Mouse (Mus musculus): Measurements from ENCODE around the gene Ttc28.
"Not testable (repeated sequence)": the region's sequence is repeated elsewhere in the genome, so short reads cannot be mapped to it uniquely, and the experiment has no call there.

Gene Ttc28

DNA sequence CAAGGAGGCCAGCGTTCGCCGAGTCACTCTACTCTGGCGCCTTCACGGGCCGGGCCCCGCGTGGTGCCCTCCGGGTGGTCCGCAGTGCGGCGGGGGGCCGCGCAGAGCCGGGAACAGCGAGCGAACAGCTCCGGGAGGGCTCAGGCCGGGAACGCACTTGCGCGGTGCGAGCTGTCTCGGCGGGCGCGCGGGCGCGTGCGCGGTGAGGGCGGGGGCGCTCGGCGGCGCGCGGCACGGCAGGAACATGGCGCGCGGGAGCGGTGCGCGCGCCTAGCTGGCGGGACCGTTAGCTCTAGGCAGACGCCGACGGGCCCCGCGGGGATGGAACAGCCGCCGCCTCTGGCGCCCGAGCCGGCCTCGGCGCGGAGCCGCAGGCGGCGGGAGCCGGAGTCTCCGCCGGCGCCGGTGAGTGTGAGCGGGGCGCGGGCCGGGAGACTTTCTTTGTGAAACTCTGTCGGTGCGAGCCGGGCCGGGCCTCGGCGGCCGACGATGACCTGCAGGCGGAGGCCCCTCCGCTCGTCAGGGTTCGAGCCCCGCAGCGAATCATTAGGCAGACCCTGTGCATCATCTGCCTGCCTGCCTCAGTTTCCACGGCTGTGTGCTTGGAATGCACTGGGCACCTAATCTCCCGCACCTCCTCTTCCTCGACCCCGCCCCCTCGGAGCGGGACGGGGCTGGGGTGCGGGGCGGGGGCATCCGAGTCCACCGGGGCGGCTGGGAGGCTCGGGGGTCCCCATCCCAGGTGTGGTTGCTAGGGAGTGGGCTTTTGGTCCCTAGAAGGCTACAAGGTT lies at the start of gene Ttc28:
Gene Ttc28 (plus strand): TSS at position 220 of the 791 bp plus-strand sequence.
- DNase-seq (ENCODE audit: low spot score in 2 of 2) = peak; percentile 34 to 66

DNA sequence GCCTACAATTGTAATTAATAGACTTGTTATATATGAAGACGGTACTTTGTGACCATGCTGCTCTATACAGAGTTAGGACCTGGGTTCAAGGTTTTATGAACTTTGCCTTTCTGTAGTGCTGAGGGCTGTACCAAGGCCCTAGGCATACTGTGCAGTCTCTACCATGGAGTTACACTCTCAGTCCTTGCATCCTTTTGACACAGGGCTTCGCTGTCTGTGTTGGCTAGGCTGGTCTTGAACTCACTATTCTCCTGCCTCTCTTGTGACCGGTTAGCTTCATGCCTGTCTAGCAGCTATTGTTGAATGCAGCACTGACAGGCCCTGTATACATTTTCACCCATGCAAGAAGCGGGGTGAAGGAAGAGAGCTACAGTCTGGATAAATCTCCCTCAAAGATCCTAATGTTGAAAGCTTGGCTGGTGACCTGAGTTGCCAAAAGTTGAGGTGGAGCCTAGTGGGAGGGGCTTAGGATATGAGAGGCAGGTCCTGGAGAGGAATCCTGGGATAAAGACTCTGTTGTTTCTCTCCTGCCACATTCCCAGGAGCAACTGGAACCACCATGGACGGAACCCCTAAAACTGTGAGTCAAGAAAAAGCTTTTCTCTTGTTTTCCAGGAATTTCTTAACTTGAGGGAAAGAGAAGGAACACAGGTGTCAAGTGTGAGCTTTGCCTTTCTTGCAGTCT lies 48.4 kb upstream of the Ttc28 start:
- DNase-seq (ENCODE audit: low spot score in 2 of 2) = no peak

DNA sequence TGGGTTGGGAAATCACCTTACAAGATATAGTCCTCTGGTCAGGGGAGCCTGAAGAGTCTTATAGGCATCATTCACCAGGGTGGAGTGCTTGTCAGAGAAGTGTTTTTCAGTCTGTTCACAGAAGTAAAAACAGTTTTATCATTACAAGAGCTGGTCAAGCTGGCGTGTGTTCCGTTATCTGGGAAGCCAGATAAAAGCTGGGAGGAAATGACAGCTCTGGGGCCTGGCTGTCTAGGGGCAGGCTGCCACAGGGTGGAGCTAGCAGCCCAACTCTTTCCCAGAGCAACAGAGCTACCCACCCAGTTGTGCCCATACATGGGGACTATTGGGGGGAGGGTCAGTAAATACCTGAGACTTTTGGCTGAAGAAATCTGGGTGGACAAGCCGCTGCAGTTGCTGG lies 43.6 kb upstream of the Ttc28 start:
- DNase-seq (ENCODE audit: low spot score in 2 of 2) = peak in 1 of 2 experiments; percentile 11

DNA sequence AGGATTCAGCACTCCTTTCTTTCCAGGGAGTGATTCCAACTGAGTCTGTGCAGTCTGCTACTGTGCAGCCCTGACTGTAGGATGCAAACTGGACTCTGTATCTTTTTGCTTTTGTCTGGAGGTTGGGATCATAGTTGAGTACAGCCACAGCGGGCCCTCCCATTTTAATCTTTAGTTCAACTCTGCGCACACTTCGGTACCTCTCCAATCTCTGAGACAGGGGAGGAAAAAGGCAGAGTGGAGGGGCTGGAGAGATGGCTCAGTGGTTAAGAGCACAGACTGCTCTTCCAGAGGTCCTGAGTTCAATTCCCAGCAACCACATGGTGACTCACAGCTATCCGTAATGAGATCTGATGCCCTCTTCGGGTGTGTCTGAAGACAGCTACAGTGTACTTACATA lies 41.6 kb upstream of the Ttc28 start:
- not testable (repeated sequence) for DNase-seq (ENCODE audit: low spot score in 2 of 2)

DNA sequence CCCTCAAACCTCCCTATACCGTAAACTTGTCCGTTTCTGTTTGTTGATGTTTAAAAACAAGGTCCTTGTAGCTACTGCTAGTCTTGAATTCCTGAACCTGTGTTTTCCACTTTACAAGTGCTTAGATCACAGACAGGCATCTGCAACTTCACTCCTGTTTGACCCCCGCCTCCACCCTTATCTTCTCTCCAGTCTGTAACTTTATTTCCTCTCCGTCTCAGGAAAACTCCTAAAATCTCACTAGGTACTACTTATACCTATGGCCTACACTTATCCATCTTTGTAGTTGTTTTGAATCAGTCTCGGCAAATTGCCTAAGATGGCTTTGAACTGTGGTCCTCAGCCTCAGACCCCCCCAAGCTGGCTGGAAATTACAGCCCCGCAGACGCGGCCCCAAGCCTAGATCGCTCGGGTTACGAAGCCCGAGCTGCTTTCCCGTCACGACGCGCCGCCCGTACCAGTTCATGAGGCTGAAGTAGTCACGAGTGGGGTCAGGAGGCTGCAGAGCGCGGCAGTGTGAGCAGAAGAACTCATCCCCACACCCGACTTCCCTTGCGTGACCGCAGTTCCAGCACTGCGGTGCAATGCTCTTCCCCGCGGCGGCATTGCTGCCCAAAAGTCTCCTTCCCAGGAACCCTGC lies 40.4 kb upstream of the Ttc28 start:
- DNase-seq (ENCODE audit: low spot score in 2 of 2) = no peak

DNA sequence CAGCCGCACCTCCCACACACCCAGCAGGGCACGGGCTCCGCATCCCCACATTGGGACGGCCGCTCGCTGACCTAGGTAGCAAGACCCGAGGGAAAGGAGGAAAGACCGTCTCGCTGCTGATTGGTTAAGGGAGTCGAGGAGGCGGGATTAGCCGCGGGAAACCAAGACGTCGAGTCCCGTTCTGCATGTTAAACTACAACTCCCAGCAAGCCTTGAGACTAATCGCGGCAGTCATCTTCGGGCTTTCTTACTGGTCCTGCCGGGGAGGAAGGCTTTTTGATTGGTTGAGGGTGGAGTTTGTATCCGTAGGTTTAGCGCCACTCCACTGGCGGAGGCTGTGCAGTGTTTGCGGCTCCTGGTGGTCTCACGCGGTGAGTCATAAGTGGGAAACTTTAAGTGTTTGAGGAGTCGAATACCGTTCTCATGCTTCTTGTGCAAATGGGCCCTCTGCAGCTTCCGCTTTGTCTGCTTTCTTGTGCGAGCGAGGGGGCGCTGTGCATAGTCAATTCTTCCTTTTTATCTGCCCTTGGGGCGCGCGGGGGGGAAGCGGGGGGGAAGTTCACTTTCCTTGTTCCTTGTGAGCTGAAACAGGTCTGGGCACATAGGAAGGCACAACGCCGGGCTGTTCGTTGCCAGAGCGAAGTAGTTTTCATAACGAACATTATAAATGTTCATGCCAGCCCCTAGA lies 39.8 kb upstream of the Ttc28 start, which contains the start of the genes Hscb and Chek2:
Gene Hscb (minus strand): TSS at position 100 of the 688 bp plus-strand sequence.
Gene Chek2 (plus strand): TSS at position 302 of the 688 bp plus-strand sequence.
- peak; percentile 94 to 95 for DNase-seq (ENCODE audit: low spot score in 2 of 2)

DNA sequence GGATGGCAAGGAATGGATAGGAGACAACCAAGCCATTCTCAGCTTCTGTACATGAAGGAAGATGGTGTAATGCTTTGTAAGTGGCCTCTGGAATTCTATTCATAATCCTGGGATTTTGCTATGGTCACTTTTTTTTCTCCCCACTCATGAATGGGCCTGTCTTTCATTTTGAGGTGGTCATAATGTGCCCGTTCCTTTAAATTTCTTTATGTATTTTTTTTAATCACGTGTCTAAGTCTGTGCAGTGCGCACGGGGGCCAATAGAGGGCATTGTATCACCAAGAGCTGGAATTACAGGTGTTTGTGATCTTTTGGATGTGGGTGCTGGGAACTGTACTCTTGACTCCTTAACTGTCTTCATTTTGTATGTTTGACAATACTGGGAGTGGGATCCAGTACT lies 39.1 kb upstream of the Ttc28 start:
- DNase-seq (ENCODE audit: low spot score in 2 of 2) = peak; percentile 55 to 77

DNA sequence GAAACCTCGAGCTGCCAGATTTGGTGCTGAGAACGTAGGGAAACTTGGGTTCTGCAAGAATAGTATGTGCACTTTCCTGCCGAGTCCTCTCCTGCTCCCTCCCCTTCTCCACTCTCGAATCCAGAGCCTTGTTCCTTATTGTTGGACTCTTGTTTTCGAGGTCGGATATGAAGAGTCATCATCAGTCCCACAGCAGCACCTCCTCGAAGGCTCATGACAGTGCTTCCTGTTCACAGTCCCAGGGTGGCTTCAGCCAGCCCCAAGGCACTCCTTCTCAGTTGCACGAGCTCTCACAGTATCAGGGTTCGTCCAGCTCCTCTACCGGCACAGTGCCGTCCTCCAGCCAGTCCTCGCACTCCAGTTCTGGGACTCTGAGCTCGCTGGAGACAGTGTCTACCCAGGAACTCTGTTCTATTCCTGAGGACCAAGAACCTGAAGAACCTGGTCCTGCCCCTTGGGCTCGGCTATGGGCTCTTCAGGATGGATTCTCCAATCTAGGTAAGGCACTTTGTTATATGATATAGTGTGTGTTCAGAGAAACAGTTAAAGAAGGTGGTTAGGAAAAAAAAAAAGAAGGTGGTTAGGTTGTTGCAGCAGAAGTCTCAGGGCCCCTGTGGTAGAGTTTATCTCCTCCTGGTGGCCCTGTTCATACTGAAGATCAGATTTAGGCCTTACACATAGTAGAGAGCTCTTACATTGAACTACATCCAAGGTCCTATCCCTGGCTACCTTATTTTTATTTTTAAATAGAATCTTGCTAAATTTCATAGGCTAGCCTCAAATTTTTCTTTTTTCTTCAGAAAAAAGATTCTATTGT lies 38.3 kb upstream of the Ttc28 start:
- DNase-seq (ENCODE audit: low spot score in 2 of 2) = no peak

DNA sequence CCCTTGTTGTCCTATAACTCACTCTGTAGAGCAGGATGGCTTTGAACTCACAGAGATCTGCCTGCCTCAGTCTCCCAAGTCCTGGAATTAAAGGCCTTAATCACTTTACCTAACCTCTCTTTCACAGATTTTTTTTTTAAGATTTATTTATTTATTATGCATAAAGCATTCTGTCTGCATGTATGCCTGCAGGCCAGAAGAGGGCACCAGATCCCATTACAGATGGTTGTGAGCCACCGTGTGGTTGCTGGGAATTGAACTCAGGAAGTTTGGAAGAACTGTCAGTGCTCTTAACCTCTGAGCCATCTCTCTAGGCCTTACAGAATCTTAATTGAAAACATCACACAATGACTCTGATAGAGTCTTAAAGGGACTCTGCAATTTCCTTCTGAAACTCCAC lies 26.6 kb upstream of the Ttc28 start:
- no peak for DNase-seq (ENCODE audit: low spot score in 2 of 2)

DNA sequence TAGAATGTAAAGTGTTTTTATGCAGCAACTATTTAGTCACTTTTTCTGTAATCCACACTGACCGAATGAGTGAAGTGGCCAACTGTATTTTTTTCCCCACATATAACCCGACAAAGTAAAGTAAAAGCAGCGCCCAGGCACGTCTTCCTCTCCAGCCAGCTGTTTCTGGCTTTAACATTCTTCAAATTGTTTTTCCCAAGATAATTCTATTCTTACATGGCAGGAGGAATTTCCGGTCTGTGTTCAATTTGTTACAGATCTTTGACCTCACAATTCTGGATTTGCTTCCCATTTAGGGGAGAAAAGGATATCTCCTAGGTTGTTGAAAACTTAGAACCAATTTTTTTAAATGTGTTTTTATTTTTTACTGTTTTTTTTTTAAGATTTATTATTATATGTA lies 22.5 kb upstream of the Ttc28 start:
- no peak for DNase-seq (ENCODE audit: low spot score in 2 of 2)

DNA sequence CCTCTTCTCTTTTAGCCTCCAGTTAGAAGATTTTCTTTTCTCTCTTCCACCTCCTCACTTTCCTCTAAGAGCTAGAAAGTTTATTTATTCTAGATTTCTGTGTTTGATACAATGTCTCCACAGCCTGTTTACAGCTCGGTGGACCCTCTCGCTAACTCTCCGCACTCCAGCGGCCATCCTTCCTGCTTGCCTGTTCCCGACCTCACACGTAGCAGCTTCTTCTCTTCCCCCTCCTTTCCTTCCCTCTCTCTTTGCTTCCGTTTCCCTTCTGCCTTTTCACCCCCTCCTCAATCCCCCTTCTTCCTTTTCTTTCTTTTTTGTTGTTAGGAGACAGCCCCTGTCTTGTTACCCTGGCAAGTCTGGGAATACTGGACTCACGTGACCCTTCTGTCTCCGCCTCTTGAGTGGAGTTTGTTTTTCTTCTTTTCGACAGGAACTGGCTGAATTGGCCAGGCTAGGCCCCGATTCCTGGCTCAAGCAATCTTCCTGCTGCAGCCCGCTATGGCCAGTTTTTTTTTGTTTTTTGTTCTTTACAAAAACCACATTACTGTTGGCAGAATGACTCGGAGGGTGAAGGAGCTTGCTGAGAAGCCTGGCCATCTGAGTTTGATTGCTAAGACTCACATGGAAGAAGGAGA lies 20.5 kb upstream of the Ttc28 start:
- no peak for DNase-seq (ENCODE audit: low spot score in 2 of 2)

DNA sequence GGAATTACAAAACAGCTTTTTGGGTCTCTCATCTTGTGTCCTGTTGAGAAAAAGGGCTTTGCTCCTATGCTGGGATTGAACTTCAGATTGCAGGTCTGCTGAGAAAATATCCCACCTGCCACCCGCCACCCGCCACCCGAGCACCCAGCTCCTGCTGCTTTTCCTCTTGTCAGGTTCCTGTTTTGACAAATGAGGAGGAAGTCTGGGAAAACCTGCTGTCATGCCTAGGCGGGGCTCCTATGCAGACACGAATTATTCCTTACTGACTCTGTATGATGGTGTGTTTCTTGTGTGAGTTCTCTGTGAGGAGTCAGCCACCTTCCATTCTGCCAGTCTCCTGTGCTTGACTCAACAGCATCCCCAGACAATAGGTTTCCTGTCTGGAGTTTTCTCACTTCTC lies 19.2 kb upstream of the Ttc28 start:
- no peak for DNase-seq (ENCODE audit: low spot score in 2 of 2)

DNA sequence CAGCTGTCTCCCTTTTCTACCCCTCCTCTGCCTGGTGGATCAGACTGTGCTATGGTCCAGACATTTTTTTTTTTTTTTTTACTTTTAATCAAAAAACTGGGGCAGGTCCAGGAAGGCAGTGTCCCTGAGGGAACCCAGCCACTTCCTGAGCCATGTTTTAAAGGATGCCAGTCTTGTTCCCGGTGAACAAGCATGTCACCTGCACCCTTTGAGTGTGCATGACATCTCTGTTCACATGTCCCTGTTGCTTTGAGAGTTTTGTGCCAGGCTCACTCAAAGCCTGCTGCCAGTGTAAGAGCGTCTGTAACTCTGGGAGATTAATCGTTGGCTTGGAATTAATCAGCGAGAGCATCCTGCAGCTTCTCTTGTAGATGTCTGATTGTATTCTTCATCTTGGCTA lies 11.1 kb upstream of the Ttc28 start:
- DNase-seq (ENCODE audit: low spot score in 2 of 2) = no peak

DNA sequence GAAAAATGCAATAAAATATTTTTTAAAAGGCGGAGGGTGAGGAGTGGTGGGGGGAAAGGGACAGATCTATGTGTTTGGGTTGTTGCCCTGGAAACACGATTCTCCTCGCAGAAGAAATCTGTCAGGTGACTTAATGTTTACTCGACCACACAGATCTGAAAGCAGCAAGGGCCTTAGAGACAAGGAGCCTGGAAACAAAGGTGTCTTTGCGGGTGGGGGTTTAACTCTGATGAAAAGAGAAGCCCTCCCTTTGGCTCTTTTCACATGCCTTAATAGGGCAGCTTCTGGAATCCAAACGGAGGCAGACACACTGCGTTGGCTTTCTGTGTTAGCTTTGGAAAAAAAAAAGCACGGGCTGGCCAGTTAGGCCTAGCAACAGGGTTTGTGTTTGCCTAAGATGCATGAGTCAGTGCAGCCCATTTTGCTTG lies 10.3 kb upstream of the Ttc28 start:
- DNase-seq (ENCODE audit: low spot score in 2 of 2) = no peak

DNA sequence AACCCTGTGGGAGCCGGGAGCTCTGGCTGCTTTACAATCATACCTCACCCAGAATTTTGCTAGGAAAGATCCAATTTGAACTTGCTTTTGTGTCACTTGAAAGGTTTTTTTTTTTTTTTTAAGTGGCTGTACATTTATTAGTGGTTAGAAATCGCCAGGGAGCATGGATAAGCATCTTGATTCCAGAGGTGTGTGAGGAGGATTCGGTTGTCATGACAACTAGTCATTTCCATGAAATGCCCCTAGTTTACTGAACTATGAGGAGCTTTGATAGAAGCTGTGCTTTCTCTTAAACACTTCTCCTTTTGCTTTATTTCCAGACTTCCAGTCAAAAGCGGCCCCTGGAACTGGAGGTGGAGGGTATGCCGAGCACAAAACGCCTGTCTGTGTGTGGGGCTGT lies 6.4 kb upstream of the Ttc28 start:
- no peak for DNase-seq (ENCODE audit: low spot score in 2 of 2)

DNA sequence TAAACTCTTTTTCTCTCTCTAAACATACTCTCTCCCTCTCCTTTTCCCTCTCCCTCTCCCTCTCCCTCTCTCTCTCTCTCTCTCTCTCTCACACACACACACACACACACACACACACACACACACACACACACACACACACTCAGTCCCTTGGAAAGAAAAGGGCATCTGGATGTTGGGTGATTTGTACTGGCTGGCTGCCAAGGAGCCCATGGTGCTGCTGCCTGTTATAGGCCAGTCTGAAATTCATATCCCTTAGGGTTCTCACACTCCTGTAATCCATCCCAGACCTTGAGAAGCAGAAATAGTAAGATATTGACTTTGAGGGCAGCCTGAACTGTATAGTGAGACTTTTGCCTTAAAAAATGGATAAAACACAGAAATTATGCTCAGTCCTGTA lies 4.9 kb upstream of the Ttc28 start:
- DNase-seq (ENCODE audit: low spot score in 2 of 2) = no peak

DNA sequence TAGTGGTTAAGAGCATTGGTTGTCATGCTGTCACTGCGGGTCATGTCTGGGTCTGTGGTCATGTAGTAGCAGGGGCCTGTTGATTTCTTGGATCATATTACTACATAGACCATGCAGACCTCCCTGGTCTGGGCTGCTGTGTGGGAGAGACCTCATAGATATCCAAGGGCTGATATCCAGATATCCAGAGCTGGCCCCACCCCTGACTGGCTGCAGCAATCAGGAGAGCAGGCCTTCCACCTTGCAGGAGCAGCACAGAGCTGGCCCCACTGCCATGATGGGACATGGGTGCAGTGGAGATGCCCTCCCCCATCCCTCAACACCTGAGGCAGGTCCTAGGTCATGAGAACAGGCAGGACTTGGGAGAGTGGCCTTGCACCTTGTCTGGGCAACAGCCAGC lies 4.3 kb upstream of the Ttc28 start:
- DNase-seq (ENCODE audit: low spot score in 2 of 2) = no peak

DNA sequence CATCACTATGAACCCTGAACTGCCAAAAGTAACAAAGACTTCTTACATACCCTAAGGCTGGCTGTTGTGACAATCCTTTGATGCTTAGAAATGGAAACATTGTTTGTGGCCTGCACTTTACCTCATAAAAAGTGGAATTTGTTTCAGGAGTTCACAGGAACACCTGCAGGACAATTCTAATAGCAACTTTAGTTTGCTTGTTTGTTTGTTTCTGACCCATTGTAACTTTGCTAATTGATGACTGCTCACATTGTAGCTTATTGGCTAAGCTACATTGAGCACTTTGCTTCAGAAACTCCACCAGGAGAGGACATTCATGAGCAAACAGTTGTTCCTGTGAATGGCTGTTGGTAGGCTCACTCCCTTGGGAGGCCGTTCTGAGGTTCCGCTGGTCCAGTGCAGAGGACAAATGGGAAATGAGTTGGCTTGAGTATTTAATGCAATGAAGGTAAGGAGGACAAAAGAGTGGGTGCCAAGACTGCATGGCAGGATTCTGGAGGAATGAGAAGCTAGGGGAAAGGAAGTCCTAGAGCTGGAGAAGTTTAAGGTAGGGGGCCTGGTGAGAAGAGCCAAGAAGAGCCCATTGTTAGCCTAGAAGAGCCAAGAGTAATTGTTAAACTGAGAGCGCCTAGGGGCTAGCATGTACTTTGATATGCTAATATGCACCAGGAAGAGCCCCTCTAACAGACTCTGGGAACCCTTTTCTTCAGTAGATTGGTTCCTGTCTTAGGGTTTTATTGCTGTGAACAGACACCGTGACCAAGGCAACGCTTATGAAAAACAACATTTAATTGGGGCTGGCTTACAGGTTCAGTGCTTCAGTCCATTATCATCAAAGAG lies 1.7 kb upstream of the Ttc28 start:
- DNase-seq (ENCODE audit: low spot score in 2 of 2) = no peak

DNA sequence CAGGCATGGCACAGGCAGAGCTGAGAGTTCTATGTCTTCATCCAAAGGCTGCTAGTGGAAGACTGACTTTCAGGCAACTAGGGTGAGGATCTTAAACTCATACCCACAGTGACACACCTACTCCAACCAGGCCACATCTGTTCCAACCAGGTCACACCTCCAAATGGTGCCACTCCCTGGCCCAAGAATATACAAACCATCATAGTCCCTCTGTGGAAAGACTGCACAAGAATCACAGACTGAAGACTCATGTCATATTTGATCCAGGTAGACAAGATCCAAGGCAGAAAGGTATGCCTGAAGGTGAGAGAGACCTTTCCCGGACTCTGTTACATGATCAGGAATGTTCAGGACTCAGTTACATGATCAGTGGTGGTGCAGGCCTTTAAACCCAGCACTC lies 1.1 kb upstream of the Ttc28 start:
- DNase-seq (ENCODE audit: low spot score in 2 of 2) = not testable (repeated sequence)

DNA sequence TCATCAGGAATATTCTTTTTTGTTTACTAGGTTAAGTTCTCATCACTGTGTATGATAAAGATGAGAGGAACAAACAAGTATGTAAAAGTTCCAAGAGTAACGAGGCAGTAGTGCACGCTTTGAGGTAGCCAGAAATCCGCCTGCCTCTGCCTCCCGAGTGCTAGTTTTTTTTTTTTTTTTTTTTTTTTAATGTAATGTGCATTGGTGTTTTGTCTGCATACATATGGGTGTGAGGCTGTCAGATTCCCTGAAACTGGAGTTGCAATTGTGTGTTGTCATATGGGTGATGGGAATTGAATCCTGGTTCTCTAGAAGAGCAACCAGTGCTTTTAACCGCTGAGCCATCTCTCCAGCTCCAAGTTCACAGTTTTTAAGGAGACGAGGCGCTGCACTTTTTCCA lies 561 bp upstream of the Ttc28 start:
- no peak for DNase-seq (ENCODE audit: low spot score in 2 of 2)

Data from natural killer cell, adult 2 months (primary cell).